Comparison of ENCODE assay signal across 8 mouse cellular contexts in the genomic region with DNA sequence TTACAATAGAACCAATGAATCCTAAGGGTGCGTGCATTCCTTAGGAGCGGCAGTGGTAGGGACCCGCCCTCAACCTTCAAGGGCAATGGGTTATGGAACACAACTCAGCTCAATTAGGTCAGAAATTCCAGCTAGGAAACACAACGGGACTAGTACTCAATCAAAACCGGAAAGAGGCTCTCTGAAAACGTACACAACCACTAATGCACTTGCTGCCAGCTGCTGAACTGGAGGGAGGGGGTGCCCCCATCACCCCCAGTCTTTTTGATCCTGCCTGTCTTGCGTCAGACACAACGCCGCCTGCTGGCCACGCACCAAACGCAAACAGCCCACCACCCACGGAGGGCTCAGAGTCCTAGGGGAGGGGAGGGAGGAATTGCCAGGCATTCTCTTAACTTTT. TPM values are rescaled to one million over a fixed set of nuclear protein-coding genes. Genes with fewer than 3 reads are reported as not detected.
A peak's percentile ranks its signal among the peaks of the same experiment; 100 is the strongest.
DNase-seq lines count a peak whose midpoint lies in the region; ATAC-seq lines count a peak whose summit lies in the region.

No protein-coding gene starts in this region.

- no peaks in the 10 kb centered on the region for H3K27me3 ChIP-seq in forebrain, embryonic 16.5 days (replicated peaks; ENCODE audit: control insufficient read depth, insufficient read depth, low read length)
- H3K27me3 ChIP-seq in lung, embryonic 15.5 days = 0 out of 2 replicates have a peak, but pooled peaks cover 3% of the 10 kb centered on the region

- H3K36me3 ChIP-seq in forebrain, embryonic 16.5 days (ENCODE audit: control insufficient read depth, insufficient read depth) = peaks cover 17% of the 10 kb centered on the region
- peaks cover 13% of the 10 kb centered on the region for H3K36me3 ChIP-seq in lung, embryonic 15.5 days

- peak; percentile 72 for DNase-seq in MN1 (ENCODE audit: low spot score)
- DNase-seq in c-Kit-positive CD71-negative TER-119-negative erythroid progenitor cells, embryonic 14.5 days (ENCODE audit: low read depth) = peak; percentile 34
- peak; percentile 57 to 58 for DNase-seq in heart, postnatal 36 days
- DNase-seq in layer of hippocampus, adult 8-10 months (ENCODE audit: low spot score in 2 of 2) = peak; percentile 33 to 58
- DNase-seq in retina, embryonic 14.5 days (ENCODE audit: low spot score) = peak; percentile 85
- DNase-seq in urinary bladder, postnatal 36 days (ENCODE audit: low spot score in 2 of 2) = no peak

- H3K27ac ChIP-seq in forebrain, embryonic 16.5 days (ENCODE audit: low read length) = peak overlapping the region; percentile 99
- H3K27ac ChIP-seq in lung, embryonic 15.5 days = peak overlapping the region; percentile 92

- H3K9ac ChIP-seq in forebrain, embryonic 16.5 days (replicated peaks; ENCODE audit: low read depth, low read length) = peak overlapping the region; percentile 99
- peak overlapping the region; percentile 77 for H3K9ac ChIP-seq in lung, embryonic 15.5 days

- no peaks in the 10 kb centered on the region for H3K9me3 ChIP-seq in forebrain, embryonic 16.5 days (ENCODE audit: control insufficient read depth, low read length)
- no peaks in the 10 kb centered on the region for H3K9me3 ChIP-seq in lung, embryonic 15.5 days

- H3K4me1 ChIP-seq in forebrain, embryonic 16.5 days (replicated peaks; ENCODE audit: control insufficient read depth, insufficient read depth, low read length) = peaks cover 24% of the 10 kb centered on the region
- H3K4me1 ChIP-seq in lung, embryonic 15.5 days = peaks cover 30% of the 10 kb centered on the region

- 0% methylated on average over 12 of the region's 12 CpGs for WGBS in forebrain, embryonic 16.5 days
- WGBS in lung, embryonic 15.5 days = under 1% methylated on average over 12 of the region's 12 CpGs

- ATAC-seq in forebrain, embryonic 16.5 days = peak; percentile 9
- no peak for ATAC-seq in lung, embryonic 15.5 days (ENCODE audit: borderline replicate concordance, extremely low read depth, low FRiP score, low TSS enrichment)

- peak overlapping the region; percentile 92 for H3K4me3 ChIP-seq in forebrain, embryonic 16.5 days (replicated peaks; ENCODE audit: low read length)
- peak overlapping the region; percentile 74 for H3K4me3 ChIP-seq in lung, embryonic 15.5 days

- intact Hi-C loops in heart, postnatal 36 days (cut with DNase I) = loop anchor here (5.0 kb wide), 1 partner anchor 257 kb away; no protein-coding TSS in a partner anchor

- peak overlapping the region; percentile 82 for H3K4me2 ChIP-seq in forebrain, embryonic 16.5 days (ENCODE audit: low read length)
- H3K4me2 ChIP-seq in lung, embryonic 15.5 days = peak overlapping the region; percentile 92

RNA-seq across cellular contexts. Expression of gene Mycn, which starts 2.9 kb away (rescaled TPM):
- polyA plus RNA-seq in forebrain, embryonic 16.5 days (2015; fragmentation: Nextera tagmentation; extraction: Ambion mirVana) = 156 and 197 TPM in 2 replicates
- total RNA-seq in heart, postnatal 36 days (2021) = 1 to 10 TPM; 2.9 to 3.3 TPM
- 1 to 10 TPM; 6.9 to 8.6 (median 7.8) TPM for total RNA-seq in layer of hippocampus, adult 8-10 months (2022)
- polyA plus RNA-seq in lung, embryonic 15.5 days (2015; fragmentation: Nextera tagmentation; extraction: Ambion mirVana) = 57.3 and 58.8 TPM in 2 replicates

Comparison
In these comparisons a context has a peak if more than half of its experiments do, and no peak if none do; other contexts are left out.
1. DNase-seq: peak in MN1 (single experiment), c-Kit-positive CD71-negative TER-119-negative erythroid progenitor cells, embryonic 14.5 days (single experiment), heart, postnatal 36 days (2 of 2), layer of hippocampus, adult 8-10 months (2 of 2) and retina, embryonic 14.5 days (single experiment); none in urinary bladder, postnatal 36 days (0 of 2).